Mouse (Mus musculus) thymus, adult 2 months (tissue): ENCODE measurements around the gene Rhbdf2. TPM values are rescaled to one million over a fixed set of nuclear protein-coding genes. Genes with fewer than 3 reads are reported as not detected.

Source experiments
- DNase-seq: peaks from one replicate; pipeline ENCODE4 v3.0.0; 2021
- H3K27ac ChIP-seq: fragments of 200-500 bp; 2 replicates; pipeline ENCODE4 v1.5.1; 2012; ENCODE audit warnings: low read length, control low read depth; ENCODE audit not compliant: control insufficient read depth, insufficient read depth
- H3K27me3 ChIP-seq: fragments of 200-500 bp; 2 replicates; pipeline ENCODE4 v1.6.1; 2012; ENCODE audit warnings: mild to moderate bottlenecking, low read length, moderate library complexity, mixed read lengths; ENCODE audit not compliant: control insufficient read depth, insufficient read depth
- H3K36me3 ChIP-seq: fragments of 200-500 bp; 2 replicates; pipeline ENCODE4 v1.6.1; 2012; ENCODE audit warnings: mild to moderate bottlenecking, low read length, moderate library complexity; ENCODE audit not compliant: control insufficient read depth, insufficient read depth
- H3K4me1 ChIP-seq: fragments of 200-500 bp; replicated peaks from 2 replicates; pipeline ENCODE4 v1.6.1; 2012; ENCODE audit warnings: low read length; ENCODE audit not compliant: control insufficient read depth, insufficient read depth
- H3K4me3 ChIP-seq: fragments of 200-500 bp; 2 replicates; pipeline ENCODE4 v1.5.1; 2012; ENCODE audit warnings: mild to moderate bottlenecking, low read length, control low read depth, moderate library complexity; ENCODE audit not compliant: control insufficient read depth, insufficient read depth
- CTCF ChIP-seq: fragments of 200-500 bp; IDR thresholded peaks from 2 replicates; pipeline ENCODE4 v1.5.1; 2012; ENCODE audit warnings: mild to moderate bottlenecking, control low read depth, low read length, moderate library complexity, borderline replicate concordance; ENCODE audit not compliant: control insufficient read depth, poor library complexity, insufficient read depth; ENCODE audit errors: extremely low read depth
- POLR2A ChIP-seq: fragments of 200-500 bp; IDR thresholded peaks from 2 replicates; pipeline ENCODE4 v1.6.1; 2012; ENCODE audit warnings: mild to moderate bottlenecking, low read length, control low read depth, moderate library complexity; ENCODE audit not compliant: control insufficient read depth, poor library complexity, insufficient read depth; ENCODE audit errors: extremely low read depth
- WGBS: fragments of 180-500 bp; shearing (Covaris S2); methylation state at CpG from one replicate; pipeline ENCODE4 v1.1.7; 2018; 5-methylcytosine and 5-hydroxymethylcytosine counted together
- polyA plus RNA-seq: library from polyadenylated mRNA; depleted of rRNA; stranded (reverse); fragments of >200 nt; gene quantifications from 2 replicates; pipeline ENCODE4 v1.2.3, GENCODE M21; 2012

The Rhbdf2 gene
- polyA plus RNA-seq, 1 experiment = 44.4 TPM

- peaks cover 12% of the 10 kb centered on the region for H3K4me1 ChIP-seq
- DNase-seq = no peak
Observed at GRCm38 (mm10) chr11:116602043-116602442, 24.8 kb downstream of the Rhbdf2 start.

DNA sequence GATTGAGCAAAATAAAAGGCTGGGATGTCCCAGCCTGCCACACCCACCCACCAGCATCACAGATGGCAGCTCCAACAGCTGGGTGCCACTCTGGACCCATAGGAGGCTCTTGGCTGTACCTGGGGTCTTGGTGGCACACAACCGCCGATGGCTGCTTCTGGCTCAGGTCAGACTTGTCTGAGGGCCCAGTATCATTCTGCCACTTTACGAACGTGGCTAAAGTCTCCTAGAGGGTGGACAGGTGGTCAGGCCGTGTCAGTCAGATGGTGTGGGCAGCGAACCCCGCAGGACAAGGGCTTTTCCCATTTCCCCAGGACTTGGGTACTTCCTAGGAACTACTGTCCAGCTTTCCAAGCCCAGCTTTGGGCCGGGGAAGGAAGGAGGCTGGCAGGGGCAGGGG, 25.7 kb downstream of the Rhbdf2 start:
- no peaks in the 10 kb centered on the region for H3K36me3 ChIP-seq
- WGBS = 97% methylated on average over 8 of the region's 8 CpGs
- peaks cover 4% of the 10 kb centered on the region; the same call in 1 of the 2 replicates for H3K4me1 ChIP-seq
- H3K4me3 ChIP-seq = no peak overlapping the region
- H3K27ac ChIP-seq = no peak overlapping the region
- DNase-seq = no peak
- TF ChIP-seq CTCF (no peak), POLR2A (no peak)
- H3K27me3 ChIP-seq = no peaks in the 10 kb centered on the region

More at GRCm38 (mm10) chr11:116602043-116602442, 24.8 kb downstream of the Rhbdf2 start:
- H3K36me3 ChIP-seq = no peaks in the 10 kb centered on the region
- no peak overlapping the region for H3K27ac ChIP-seq
- no peaks in the 10 kb centered on the region for H3K27me3 ChIP-seq
- H3K4me3 ChIP-seq = no peak overlapping the region
- WGBS = 94% methylated on average over 8 of the region's 8 CpGs
- TF ChIP-seq CTCF (no peak), POLR2A (no peak)

GRCm38 (mm10) chr11:116599230-116599629, 27.6 kb downstream of the Rhbdf2 start:
- no peak for TF ChIP-seq CTCF
- no peak for TF ChIP-seq POLR2A
- H3K27ac ChIP-seq = no peak overlapping the region
- no peak for DNase-seq
- H3K4me3 ChIP-seq = no peak overlapping the region
- H3K36me3 ChIP-seq = no peaks in the 10 kb centered on the region
- H3K27me3 ChIP-seq = no peaks in the 10 kb centered on the region
- 97% methylated on average over 15 of the region's 15 CpGs for WGBS
- no peaks in the 10 kb centered on the region for H3K4me1 ChIP-seq

DNA sequence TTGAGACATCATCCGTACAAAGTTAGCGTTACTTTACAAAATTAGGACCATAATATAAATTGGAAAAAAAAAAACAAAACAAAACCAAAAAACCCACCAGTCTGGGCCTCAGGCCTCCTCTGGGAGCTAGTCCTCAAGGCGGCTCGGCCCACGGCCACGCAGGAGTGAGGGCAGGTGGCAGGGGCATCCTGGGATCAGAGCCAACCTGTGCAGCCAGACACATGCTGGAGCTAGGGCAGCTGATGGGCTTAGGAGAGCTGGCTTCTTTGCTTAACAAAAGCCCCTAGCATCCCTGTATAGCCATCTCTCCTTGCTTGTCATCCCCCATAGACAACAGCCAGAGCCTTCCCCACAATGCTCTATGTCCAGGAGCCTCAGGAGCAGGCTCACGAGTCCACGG, 28.6 kb downstream of the Rhbdf2 start:
- Histone ChIP-seq H3K4me1 (no peaks in the 10 kb centered on the region), H3K27ac (no peak overlapping the region), H3K4me3 (no peak overlapping the region), H3K27me3 (no peaks in the 10 kb centered on the region), H3K36me3 (no peaks in the 10 kb centered on the region)
- DNase-seq = no peak
- no peak for TF ChIP-seq POLR2A
- no peak for TF ChIP-seq CTCF
- WGBS = 96% methylated on average over 8 of the region's 8 CpGs

- TF ChIP-seq POLR2A (no peak), CTCF (no peak)
- H3K27ac ChIP-seq = no peak overlapping the region
- H3K4me3 ChIP-seq = no peak overlapping the region
- WGBS = 92% methylated on average over 19 of the region's 19 CpGs
- no peaks in the 10 kb centered on the region for H3K4me1 ChIP-seq
- no peaks in the 10 kb centered on the region for H3K36me3 ChIP-seq
- DNase-seq = no peak
- H3K27me3 ChIP-seq = no peaks in the 10 kb centered on the region
Observed at GRCm38 (mm10) chr11:116596766-116597165, 30.1 kb downstream of the Rhbdf2 start.

GRCm38 (mm10) chr11:116593345-116593744, 33.5 kb downstream of the Rhbdf2 start:
- no peak for DNase-seq
- no peak overlapping the region for H3K4me3 ChIP-seq
- TF ChIP-seq POLR2A (no peak), CTCF (no peak)
- H3K36me3 ChIP-seq = no peaks in the 10 kb centered on the region
- 98% methylated on average over 4 of the region's 4 CpGs for WGBS
- no peak overlapping the region for H3K27ac ChIP-seq
- H3K27me3 ChIP-seq = no peaks in the 10 kb centered on the region
- peaks cover 18% of the 10 kb centered on the region for H3K4me1 ChIP-seq

DNA sequence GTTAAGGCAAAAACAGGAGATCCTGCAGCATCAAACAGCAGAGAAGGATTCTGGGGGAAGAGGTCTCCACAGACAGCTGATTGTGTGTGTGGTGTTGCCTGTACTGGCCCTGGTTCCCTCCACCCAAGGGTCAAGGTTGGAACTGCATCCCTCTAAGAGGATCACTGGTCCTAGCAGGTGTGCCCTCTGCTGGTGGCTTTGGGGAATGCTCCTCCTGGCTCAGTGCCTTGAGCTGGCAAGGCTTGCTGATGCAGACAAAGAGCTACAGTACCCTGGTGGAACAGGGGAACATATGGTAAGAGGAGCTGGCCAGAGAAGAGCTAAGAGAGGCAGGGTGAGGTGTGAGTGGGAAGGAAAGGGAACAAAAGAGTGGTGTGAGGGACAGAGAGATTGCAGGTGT, 34.4 kb downstream of the Rhbdf2 start:
- DNase-seq = peak; percentile 89
- no peak overlapping the region for H3K4me3 ChIP-seq
- peak; percentile 95 for TF ChIP-seq CTCF
- no peak for TF ChIP-seq POLR2A
- H3K27ac ChIP-seq = no peak overlapping the region
- no peaks in the 10 kb centered on the region for H3K27me3 ChIP-seq
- peaks cover 18% of the 10 kb centered on the region for H3K4me1 ChIP-seq
- H3K36me3 ChIP-seq = no peaks in the 10 kb centered on the region
